Mouse (Mus musculus) skeletal muscle tissue, postnatal 0 days (tissue): ENCODE measurements around the gene Klra17. TPM values are rescaled to one million over a fixed set of nuclear protein-coding genes. Genes with fewer than 3 reads are reported as not detected.

Experiments
- polyA plus RNA-seq: library from polyadenylated mRNA; unstranded; fragments of >200 nt; fragmentation: Nextera tagmentation; extraction: Ambion mirVana; gene quantifications from 2 replicates; pipeline ENCODE4 v1.2.1, GENCODE M21; 2015

Klra17 gene
- polyA plus RNA-seq = not detected in 2 replicates

DNA sequence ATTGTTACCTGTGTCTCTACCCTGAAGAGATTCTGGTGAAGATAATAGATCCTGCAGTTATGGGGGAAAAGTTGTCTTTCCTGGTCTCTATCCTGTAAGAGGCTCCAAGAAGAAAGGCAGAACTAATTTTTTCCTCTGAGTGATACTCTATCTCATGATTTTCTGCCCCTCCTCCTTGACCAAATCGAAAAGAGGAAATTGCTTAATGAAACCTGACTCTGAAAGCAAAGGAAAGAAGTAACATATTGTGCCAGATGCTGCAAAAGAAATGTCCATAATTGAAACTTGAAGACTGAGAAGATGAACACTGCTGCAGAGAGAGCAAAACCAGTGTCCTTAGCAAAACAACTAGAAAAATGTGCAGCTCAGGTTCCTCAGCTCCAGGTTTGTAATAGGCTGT lies at the start of gene Klra17:
Gene Klra17, minus strand, starts transcription at position 124 of the 400 bp plus-strand sequence.

DNA sequence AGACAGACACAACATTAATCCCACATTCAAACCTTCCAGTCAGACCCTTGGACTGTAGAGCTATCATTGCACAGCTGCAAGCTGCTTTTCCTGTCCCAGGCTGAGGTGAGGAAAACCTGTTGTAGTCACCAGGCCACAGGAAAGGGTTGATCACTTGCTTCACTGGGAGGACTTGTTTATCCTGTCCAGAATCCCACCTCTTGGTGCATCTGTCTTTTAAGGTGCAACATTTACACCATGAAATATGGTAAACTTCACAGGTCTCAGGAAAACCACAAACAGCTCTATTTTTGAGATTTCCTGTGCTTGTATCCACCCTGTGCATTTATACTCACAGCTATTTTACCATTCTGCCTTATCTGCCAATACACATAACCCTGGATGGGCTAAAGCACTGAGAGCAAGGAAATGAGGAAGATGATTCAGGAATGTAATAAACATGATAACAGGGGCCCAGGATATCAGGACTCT lies 41.0 kb upstream of the Klra17 start, which contains the start of gene Klra5:
Gene Klra5, minus strand, starts transcription at position 175 of the 471 bp plus-strand sequence.

DNA sequence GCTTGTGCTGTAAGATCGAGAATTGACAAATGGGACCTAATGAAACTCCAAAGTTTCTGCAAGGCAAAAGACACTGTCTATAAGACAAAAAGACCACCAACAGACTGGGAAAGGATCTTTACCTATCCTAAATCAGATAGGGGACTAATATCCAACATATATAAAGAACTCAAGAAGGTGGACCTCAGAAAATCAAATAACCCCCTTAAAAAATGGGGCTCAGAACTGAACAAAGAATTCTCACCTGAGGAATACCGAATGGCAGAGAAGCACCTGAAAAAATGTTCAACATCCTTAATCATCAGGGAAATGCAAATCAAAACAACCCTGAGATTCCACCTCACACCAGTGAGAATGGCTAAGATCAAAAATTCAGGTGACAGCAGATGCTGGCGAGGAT lies 14.1 kb downstream of the Klra17 start, which contains the start of gene Gm17631:
Gene Gm17631, plus strand, starts transcription at position 301 of the 400 bp plus-strand sequence.

GRCm38 (mm10) chr6:129784170-129784569 lies 92.3 kb downstream of the Klra17 start, which contains the start of gene Gm156:
Gene Gm156 (minus strand): TSS chr6:129784270.

Other genes with a start within 250 kb of the Klra17 start
- not detected in 2 replicates for gene Klrc3, start 233.3 kb downstream of the Klra17 start, polyA plus RNA-seq
- gene Klrc2, start 216.0 kb downstream of the Klra17 start, polyA plus RNA-seq = not detected in 2 replicates
- 0.15 TPM in 1 of 2 replicates, not detected in the other for gene Klrc1, start 197.7 kb downstream of the Klra17 start, polyA plus RNA-seq
- gene Klri1, start 159.5 kb downstream of the Klra17 start, polyA plus RNA-seq = not detected in 2 replicates
- not detected in 2 replicates for gene Klri2, start 136.2 kb downstream of the Klra17 start, polyA plus RNA-seq
- not detected in 2 replicates for gene Gm156, start 92.4 kb downstream of the Klra17 start, polyA plus RNA-seq
- gene Gm17631, start 14.0 kb downstream of the Klra17 start, polyA plus RNA-seq = not detected in 2 replicates
- not detected in 2 replicates for gene Klra5, start 41.0 kb upstream of the Klra17 start, polyA plus RNA-seq
- gene Klra6, start 150.3 kb upstream of the Klra17 start, polyA plus RNA-seq = not detected in 2 replicates
- gene Klra4, start 190.6 kb upstream of the Klra17 start, polyA plus RNA-seq = not detected in 2 replicates